Mouse (Mus musculus) T-cell, adult 2 months (primary cell): Measurements from ENCODE around the gene Olfr309.
"Not testable (repeated sequence)": the region's sequence is repeated elsewhere in the genome, so short reads cannot be mapped to it uniquely, and the experiment has no call there.

ENCODE experiments used
- DNase-seq: peaks from one replicate; pipeline ENCODE4 v3.0.0; 2022; ENCODE audit warnings: low spot score

Olfr309 gene

DNA sequence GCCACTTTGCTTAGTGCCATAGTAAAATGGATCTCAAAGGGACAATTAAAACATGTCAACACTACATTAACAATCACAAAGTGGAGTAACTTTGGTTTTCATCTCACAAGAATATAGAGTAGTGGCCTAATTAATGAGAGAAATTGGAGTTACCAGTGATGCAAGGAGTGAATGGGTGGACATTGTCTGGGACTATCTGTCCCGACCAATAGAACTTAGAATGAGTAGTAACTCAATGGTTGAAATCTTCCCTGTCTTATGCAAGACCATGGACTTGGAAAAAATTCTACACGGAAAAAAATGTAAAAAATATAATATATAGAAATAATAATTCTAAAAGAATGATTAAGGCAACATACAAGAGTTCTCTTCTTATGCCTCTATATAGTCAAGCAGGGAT is at the start of gene Olfr309:
Gene Olfr309 (minus strand): TSS at position 101 of the 400 bp plus-strand sequence.
- DNase-seq, result no peak

DNA sequence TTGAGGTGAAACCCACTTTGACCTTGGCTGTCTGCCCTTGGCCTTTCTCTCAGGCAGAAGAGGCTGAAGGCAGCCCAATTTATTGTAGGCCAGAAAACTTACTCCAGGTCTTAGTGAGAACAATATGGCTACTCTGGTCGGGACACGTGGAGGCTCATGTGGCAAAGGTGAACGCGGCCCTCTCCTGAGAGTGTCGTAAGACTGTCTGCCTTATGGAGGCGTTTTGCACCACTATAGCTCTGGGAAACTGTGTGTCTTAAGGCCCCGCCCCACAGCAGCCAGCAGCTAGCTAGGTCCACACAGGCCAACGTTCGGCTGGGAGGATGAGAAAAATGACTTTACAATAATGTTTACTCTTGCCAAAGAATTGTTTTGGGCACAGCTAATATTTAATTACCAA is 32.8 kb upstream of the Olfr309 start:
- DNase-seq, result not testable (repeated sequence)

DNA sequence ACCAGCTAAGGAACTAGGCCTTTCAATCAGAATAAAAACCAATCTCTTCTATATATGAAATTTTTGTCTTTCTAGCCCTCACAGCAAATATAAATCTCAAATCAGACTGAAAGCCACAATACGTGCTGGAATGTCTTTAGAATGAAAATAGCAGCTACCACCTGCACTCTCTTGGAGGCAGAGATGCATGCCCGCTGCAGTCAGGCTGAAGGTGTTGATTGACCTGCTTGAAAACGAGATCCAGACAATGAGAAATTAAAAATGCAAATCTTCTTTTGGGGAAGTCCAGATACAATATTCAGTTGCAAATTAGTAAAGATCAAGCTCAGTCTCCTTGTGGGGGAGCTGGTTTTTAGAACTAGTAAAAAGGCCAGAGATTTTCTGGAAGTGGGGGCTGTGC is 30.7 kb upstream of the Olfr309 start:
- DNase-seq, result no peak

DNA sequence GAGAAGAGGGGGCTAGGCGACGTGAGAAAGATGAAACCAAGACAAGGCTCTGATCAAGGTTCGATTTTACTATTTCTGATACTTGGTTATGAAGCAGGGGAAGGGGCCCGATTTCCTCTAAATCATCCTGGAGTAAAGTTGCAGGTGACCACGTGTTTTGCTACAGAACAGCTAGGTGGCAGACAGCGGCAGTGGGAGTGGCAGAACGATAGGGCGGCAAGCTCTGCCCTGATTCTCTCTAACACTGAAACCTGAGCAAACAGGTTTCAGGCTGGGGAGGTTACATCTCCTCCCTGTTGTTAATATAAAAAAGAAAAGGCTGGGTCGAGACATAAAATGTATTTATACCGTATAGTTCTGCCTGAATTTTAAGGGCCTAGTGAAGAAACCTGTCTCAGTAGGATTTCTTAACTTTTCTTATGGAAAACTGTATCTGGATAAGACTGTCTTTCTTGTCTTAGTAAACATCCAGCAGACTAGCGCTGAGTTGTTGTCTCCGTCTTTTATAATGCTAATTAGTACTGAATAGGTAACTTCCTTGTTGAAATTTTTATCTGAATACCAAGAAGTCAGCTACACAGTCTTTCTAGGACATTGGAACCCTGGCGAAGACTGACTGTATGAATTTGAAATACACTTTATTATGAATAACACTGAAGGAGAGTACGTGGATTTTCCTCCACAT is 29.5 kb upstream of the Olfr309 start:
- no peak for DNase-seq

GRCm38 (mm10) chr7:86337486-86337885 is 24.0 kb upstream of the Olfr309 start, which contains the start of gene Olfr307:
TSS of gene Olfr307 (minus strand) at chr7:86337586.
- DNase-seq, result no peak

DNA sequence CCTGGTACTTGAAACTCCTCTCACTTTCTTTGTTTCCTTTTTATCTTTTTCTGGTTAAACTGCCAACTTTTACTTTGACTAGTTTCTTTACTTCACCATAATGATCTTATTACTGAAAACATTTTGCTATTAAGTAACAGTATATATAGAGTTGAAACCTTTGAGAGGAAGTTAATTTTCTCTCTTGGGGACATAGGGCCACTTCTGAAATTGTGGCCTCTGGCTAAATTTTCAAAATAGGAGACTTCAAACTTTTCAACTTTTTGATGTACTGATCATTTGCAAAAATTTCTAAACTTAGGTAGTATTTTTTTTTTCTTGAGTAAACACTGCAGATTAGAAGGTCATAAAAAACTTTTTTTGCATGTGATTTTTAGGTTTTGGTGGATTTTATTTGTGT is 12.0 kb upstream of the Olfr309 start, which contains the start of gene Olfr308:
Gene Olfr308 (minus strand): TSS at position 101 of the 400 bp plus-strand sequence.
- DNase-seq, result no peak

GRCm38 (mm10) chr7:86321323-86321722 is 7.8 kb upstream of the Olfr309 start:
- DNase-seq, result no peak

- no peak for DNase-seq
These were observed 36.4 kb downstream of the Olfr309 start, which contains the start of gene Olfr310 for GRCm38 (mm10) chr7:86277072-86277471. TSS of gene Olfr310 (minus strand) at chr7:86277172.
